Mouse (Mus musculus): Measurements from ENCODE around the gene Vsig2. TPM values are rescaled to one million over a fixed set of nuclear protein-coding genes. Genes with fewer than 3 reads are reported as not detected.

Gene Vsig2
- total RNA-seq, 2 experiments from 2014 or later, result 4.1 to 4.5 TPM

DNA sequence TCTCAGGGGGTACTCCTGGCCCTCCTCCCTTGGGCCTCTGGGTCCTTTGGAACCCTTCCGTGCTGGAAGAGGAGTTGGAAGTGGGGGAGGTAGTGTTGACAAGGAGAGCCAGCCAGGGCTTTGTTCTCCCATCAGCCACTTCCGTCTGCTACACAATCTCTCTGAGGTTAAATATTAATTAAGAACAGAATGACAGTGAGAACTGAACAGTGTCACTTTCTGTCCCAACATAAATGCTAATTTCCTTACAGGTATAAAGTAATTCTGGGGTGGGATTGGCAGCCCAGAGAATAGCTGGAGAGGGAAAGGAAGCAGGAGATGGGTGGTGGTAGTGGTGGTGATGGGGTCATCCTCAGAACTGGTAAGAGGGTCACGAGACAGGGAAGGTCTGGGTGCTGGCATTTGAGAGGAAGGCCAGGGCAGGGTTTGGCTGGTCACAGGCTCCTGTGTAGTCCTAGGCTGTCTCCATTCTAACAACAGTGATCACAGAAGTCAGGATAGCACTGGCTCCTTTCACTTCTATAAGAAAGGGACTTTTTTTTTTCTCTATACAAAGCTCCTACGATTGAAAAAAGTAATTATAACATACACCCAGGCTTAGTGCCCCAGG is 29.7 kb downstream of the Vsig2 start:
- DNase-seq (ENCODE audit: extremely low spot score in 1 of 2, low spot score in 2 of 2), result peak in 1 of 2 experiments; percentile 17
- peak overlapping the region; percentile 86 for H3K27ac ChIP-seq
- TF ChIP-seq CTCF (IDR thresholded peaks at IDR 0.05), result no peak
- no peak overlapping the region for H3K4me3 ChIP-seq
- intact Hi-C loops (cut with DNase I), result loop anchor here (1.0 to 5.0 kb wide), 4 partner anchors 12 to 364 kb away; no protein-coding TSS in a partner anchor

DNA sequence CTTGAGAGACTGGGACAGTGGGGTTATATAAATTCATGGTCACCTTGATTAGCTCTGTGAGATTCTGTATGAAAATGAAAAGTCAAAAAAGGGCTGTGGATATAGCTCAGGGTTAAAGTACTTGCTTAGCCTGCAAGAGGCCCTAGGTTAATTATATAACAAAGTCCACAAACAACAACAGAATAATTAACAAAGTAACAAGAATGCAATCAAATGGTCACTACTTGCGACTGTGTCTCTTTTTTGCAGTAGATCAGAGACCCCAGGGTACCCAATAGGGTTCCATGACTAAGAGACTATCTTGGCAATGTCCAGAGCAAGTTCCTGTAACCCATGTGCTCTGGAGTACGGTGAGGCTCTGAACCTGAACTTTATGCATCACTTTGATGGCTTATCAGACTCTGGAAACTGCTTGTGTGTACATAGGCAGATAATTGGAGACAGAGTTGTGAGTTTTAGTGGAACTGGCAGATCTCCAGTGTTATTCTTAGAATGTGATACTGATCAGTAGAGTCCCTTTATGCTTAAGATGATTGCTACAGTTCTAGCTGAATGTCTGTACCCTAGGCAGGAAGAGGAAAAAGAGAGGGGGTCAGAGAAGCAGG is 30.3 kb downstream of the Vsig2 start:
- H3K27ac ChIP-seq, result peak overlapping the region; percentile 86; the same call in 1 of the 2 replicates

GRCm38 (mm10) chr9:37572204-37572876 is 33.3 kb downstream of the Vsig2 start:
- Histone ChIP-seq H3K4me3 (no peak overlapping the region), H3K27ac (peak overlapping the region; percentile 45)
- intact Hi-C loops (cut with DNase I), result loop anchor here (10.0 kb wide), 1 partner anchor 242 kb away; no protein-coding TSS in a partner anchor
- no peak for TF ChIP-seq CTCF (IDR thresholded peaks at IDR 0.05)
- no peak for DNase-seq (ENCODE audit: extremely low spot score in 1 of 2, low spot score in 2 of 2)

More for the DNA sequence above, 30.3 kb downstream of the Vsig2 start:
- no peak for TF ChIP-seq CTCF (IDR thresholded peaks at IDR 0.05)
- intact Hi-C loops (cut with DNase I), result loop anchor here (2.0 to 5.0 kb wide), 3 partner anchors 45 to 363 kb away; no protein-coding TSS in a partner anchor
- no peak for DNase-seq (ENCODE audit: extremely low spot score in 1 of 2, low spot score in 2 of 2)
- H3K4me3 ChIP-seq, result no peak overlapping the region

GRCm38 (mm10) chr9:37576436-37576930 is 37.4 kb downstream of the Vsig2 start:
- peak; percentile 65 for DNase-seq (ENCODE audit: extremely low spot score in 1 of 2, low spot score in 2 of 2)
- TF ChIP-seq CTCF (IDR thresholded peaks at IDR 0.05), result no peak; the same call in 1 of the 2 replicates
- intact Hi-C loops (cut with DNase I), result loop anchor here (2.0 to 10.0 kb wide), 2 partner anchors 36 to 238 kb away; partner anchors contain the start of gene Spa17
- Histone ChIP-seq H3K27ac (peak overlapping the region; percentile 87), H3K4me3 (no peak overlapping the region)

GRCm38 (mm10) chr9:37583594-37583993 is 44.5 kb downstream of the Vsig2 start:
- TF ChIP-seq CTCF (IDR thresholded peaks at IDR 0.05), result no peak
- intact Hi-C loops (cut with DNase I), result no loop called here
- Histone ChIP-seq H3K27ac (no peak overlapping the region), H3K4me3 (no peak overlapping the region)
- no peak for DNase-seq (ENCODE audit: extremely low spot score in 1 of 2, low spot score in 2 of 2)

- no peak for DNase-seq (ENCODE audit: extremely low spot score in 1 of 2, low spot score in 2 of 2)
- no peak overlapping the region for H3K27ac ChIP-seq
- H3K4me3 ChIP-seq, result no peak overlapping the region
- intact Hi-C loops (cut with DNase I), result no loop called here
- no peak for TF ChIP-seq CTCF (IDR thresholded peaks at IDR 0.05)
Observed at GRCm38 (mm10) chr9:37586718-37587117, 47.7 kb downstream of the Vsig2 start.

GRCm38 (mm10) chr9:37590381-37590780 is 51.3 kb downstream of the Vsig2 start:
- no peak overlapping the region for H3K4me3 ChIP-seq
- no peak for DNase-seq (ENCODE audit: extremely low spot score in 1 of 2, low spot score in 2 of 2)
- intact Hi-C loops (cut with DNase I), result no loop called here
- no peak overlapping the region for H3K27ac ChIP-seq
- TF ChIP-seq CTCF (IDR thresholded peaks at IDR 0.05), result no peak

DNA sequence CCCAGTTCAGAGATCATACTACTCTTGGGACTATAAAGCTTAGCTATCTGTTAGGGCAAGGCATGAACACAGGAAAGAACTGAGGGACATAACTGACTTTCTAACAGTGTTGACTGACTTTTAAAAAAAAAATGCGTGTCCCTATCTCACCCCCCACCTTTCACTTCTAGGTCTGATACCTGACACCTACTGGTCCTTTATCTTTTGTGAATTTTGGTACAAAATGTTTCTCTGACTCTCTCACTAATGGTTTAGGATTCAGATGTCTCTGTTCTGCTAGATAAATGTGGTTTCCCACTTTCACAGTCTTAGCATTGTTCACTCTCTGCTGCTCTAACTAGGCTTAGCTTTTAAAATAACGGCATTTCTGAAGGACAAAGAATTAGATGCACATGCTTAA is 53.0 kb downstream of the Vsig2 start:
- no peak for TF ChIP-seq CTCF (IDR thresholded peaks at IDR 0.05)
- Histone ChIP-seq H3K4me3 (no peak overlapping the region), H3K27ac (no peak overlapping the region)
- intact Hi-C loops (cut with DNase I), result no loop called here
- DNase-seq (ENCODE audit: extremely low spot score in 1 of 2, low spot score in 2 of 2), result no peak

DNA sequence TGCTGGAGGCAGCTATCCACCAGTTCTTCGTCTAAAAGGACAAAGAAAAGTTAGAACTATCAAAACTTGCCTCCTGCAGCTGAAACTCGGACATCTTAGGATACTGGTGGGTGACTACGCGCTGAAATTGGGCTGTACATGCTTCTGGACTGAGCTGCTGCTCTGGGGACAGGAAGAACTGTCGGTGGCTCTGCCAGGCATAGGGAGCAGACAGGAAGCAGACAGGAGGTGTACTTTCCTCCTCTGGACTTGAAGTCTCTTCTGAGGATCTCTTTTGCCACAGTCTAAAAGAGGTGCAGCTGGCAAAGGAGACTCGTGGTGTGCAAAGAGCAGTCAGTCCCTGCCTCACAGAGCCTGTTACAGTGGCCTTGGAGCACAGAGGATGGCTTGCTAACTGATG is 53.6 kb downstream of the Vsig2 start:
- Histone ChIP-seq H3K4me3 (no peak overlapping the region), H3K27ac (no peak overlapping the region)
- no peak for DNase-seq (ENCODE audit: extremely low spot score in 1 of 2, low spot score in 2 of 2)
- intact Hi-C loops (cut with DNase I), result no loop called here
- TF ChIP-seq CTCF (IDR thresholded peaks at IDR 0.05), result no peak

DNA sequence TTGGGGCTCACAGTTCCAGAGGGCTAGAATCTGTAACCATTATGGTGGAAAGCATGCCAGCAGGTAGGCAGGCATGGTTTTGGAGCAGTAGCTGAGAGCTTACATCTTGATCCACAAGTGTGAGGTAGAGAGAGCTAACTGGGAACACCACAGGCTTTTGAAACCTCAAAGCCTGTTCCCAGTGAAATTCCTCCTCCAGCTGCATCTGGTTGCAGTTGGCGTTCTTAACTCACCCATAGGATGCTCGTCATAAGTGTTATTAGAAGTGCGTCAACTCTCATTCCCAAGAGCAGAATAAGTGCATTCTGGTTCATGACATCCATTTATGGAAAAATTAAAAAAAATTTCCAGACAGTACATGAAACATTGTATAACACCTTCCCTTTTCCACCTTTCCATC is 54.6 kb downstream of the Vsig2 start:
- intact Hi-C loops (cut with DNase I), result no loop called here
- no peak overlapping the region for H3K4me3 ChIP-seq
- no peak overlapping the region for H3K27ac ChIP-seq
- DNase-seq (ENCODE audit: extremely low spot score in 1 of 2, low spot score in 2 of 2), result no peak
- TF ChIP-seq CTCF (IDR thresholded peaks at IDR 0.05), result no peak

Other genes with a start within 250 kb of the Vsig2 start
- 1 to 10 TPM; 1.9 to 2.5 TPM for gene Ccdc15, start 190.8 kb upstream of the Vsig2 start, total RNA-seq (2021)
- 10 to 100 TPM; 53.6 to 53.7 TPM for gene Hepacam, start 171.9 kb upstream of the Vsig2 start, total RNA-seq (2021)
- gene Robo4, start 137.4 kb upstream of the Vsig2 start, total RNA-seq (2021), result 1 to 10 TPM; 8.0 to 9.5 TPM
- 10 to 100 TPM; 30.9 to 34.3 TPM for gene Robo3, start 106.0 kb upstream of the Vsig2 start, total RNA-seq (2021)
- gene Msantd2, start 49.9 kb upstream of the Vsig2 start, total RNA-seq (2021), result 10 to 100 TPM; 21.4 to 26.7 TPM
- gene Esam, start 11.2 kb upstream of the Vsig2 start, total RNA-seq (2021), result 10 to 100 TPM; 19.6 to 22.5 TPM
- gene Nrgn, start 13.6 kb downstream of the Vsig2 start, total RNA-seq (2021), result 1,000 to 10,000 TPM; 1,927 to 1,950 TPM
- 10 to 100 TPM; 17.1 to 18.8 TPM for gene Siae, start 16.4 kb downstream of the Vsig2 start, total RNA-seq (2021)
- gene Spa17, start 74.5 kb downstream of the Vsig2 start, total RNA-seq (2021), result 1 to 10 TPM; 1.7 to 2.1 TPM
- 10 to 100 TPM; 52.5 to 59.8 TPM for gene Tbrg1, start 118.1 kb downstream of the Vsig2 start, total RNA-seq (2021)
- gene Panx3, start 130.0 kb downstream of the Vsig2 start, total RNA-seq (2021), result not detected
- gene Olfr160, start 177.0 kb downstream of the Vsig2 start, total RNA-seq (2021), result not detected
- gene Olfr874, start 205.9 kb downstream of the Vsig2 start, total RNA-seq (2021), result not detected
- gene Olfr875, start 232.6 kb downstream of the Vsig2 start, total RNA-seq (2021), result not detected

Data from left cerebral cortex, adult 2 months (tissue).